Mouse (Mus musculus) myocyte (in vitro differentiated cells): Measurements from ENCODE around the gene Shld1. TPM values are rescaled to one million over a fixed set of nuclear protein-coding genes. Genes with fewer than 3 reads are reported as not detected.

Source experiments
- H3K27me3 ChIP-seq: one replicate; pipeline ENCODE4 v1.6.1; 2011; ENCODE audit not compliant: control insufficient read depth, insufficient read depth, insufficient read length
- H3K36me3 ChIP-seq: one replicate; pipeline ENCODE4 v1.6.1; 2011; ENCODE audit not compliant: control insufficient read depth, insufficient read depth
- H3K4me2 ChIP-seq: one replicate; pipeline ENCODE4 v1.6.1; 2011; ENCODE audit warnings: low read depth, control low read depth
- H3K4me3 ChIP-seq: one replicate; pipeline ENCODE4 v1.5.1; 2011; ENCODE audit warnings: mild to moderate bottlenecking, control low read depth, moderate library complexity
- H3K79me2 ChIP-seq: one replicate; pipeline ENCODE4 v1.6.1; 2011; ENCODE audit not compliant: control insufficient read depth, insufficient read depth
- H3ac ChIP-seq: one replicate; pipeline ENCODE4 v1.6.1; 2011; ENCODE audit not compliant: control insufficient read depth, insufficient read length
- CEBPB ChIP-seq: IDR thresholded peaks from 2 replicates; pipeline ENCODE4 v1.6.1; 2011; ENCODE audit warnings: mild to moderate bottlenecking, moderate library complexity; ENCODE audit not compliant: poor library complexity, insufficient read depth, severe bottlenecking
- E2F4 ChIP-seq: IDR thresholded peaks from one replicate; pipeline ENCODE4 v1.6.1; 2011; ENCODE audit warnings: mild to moderate bottlenecking, control low read depth, moderate library complexity; ENCODE audit not compliant: insufficient read depth
- MAX ChIP-seq: IDR thresholded peaks from one replicate; pipeline ENCODE4 v1.6.1; 2011; ENCODE audit warnings: low read depth, mild to moderate bottlenecking, control low read depth
- MYOD1 ChIP-seq, 3 experiments: IDR thresholded peaks; one replicate each; pipeline ENCODE4 v1.6.1; 2011; ENCODE audit warnings: control low read depth in 2 of 3, low read depth in 2 of 3, mild to moderate bottlenecking in 2 of 3, moderate library complexity in 1 of 3; ENCODE audit not compliant: insufficient read length in 2 of 3, control insufficient read depth in 1 of 3
- MYOG ChIP-seq, 3 experiments: IDR thresholded peaks; one replicate each; pipeline ENCODE4 v1.6.1; 2011; ENCODE audit warnings: control low read depth in 2 of 3, low read depth in 2 of 3, mild to moderate bottlenecking in 2 of 3; ENCODE audit not compliant: insufficient read length in 2 of 3, control insufficient read depth in 1 of 3, insufficient read depth in 1 of 3
- POLR2A ChIP-seq: IDR thresholded peaks from one replicate; pipeline ENCODE4 v1.6.1; 2011; ENCODE audit warnings: low read depth, mild to moderate bottlenecking, control low read depth, moderate library complexity; ENCODE audit not compliant: insufficient read length
- POLR2AphosphoS2 ChIP-seq: IDR thresholded peaks from one replicate; pipeline ENCODE4 v1.6.1; 2011; ENCODE audit warnings: low read depth, control low read depth; ENCODE audit not compliant: insufficient read length
- REST ChIP-seq: IDR thresholded peaks from one replicate; pipeline ENCODE4 v1.6.1; 2011; ENCODE audit warnings: mild to moderate bottlenecking, control low read depth, moderate library complexity; ENCODE audit not compliant: insufficient read depth, insufficient read length
- SRF ChIP-seq: IDR thresholded peaks from one replicate; pipeline ENCODE4 v1.6.1; 2011; ENCODE audit warnings: low read depth; ENCODE audit not compliant: control insufficient read depth, insufficient read length
- TCF12 ChIP-seq: IDR thresholded peaks from one replicate; pipeline ENCODE4 v1.6.1; 2011; ENCODE audit warnings: mild to moderate bottlenecking, control low read depth; ENCODE audit not compliant: poor library complexity, insufficient read depth, severe bottlenecking
- TCF3 ChIP-seq: IDR thresholded peaks from one replicate; pipeline ENCODE4 v1.6.1; 2011; ENCODE audit warnings: low read depth, control low read depth; ENCODE audit not compliant: insufficient read length
- USF1 ChIP-seq: IDR thresholded peaks from one replicate; pipeline ENCODE4 v1.6.1; 2011; ENCODE audit warnings: low read depth, mild to moderate bottlenecking, control low read depth, moderate library complexity
- polyA plus RNA-seq: library from polyadenylated mRNA; unstranded; fragments of >200 nt; fragmentation: generic; extraction: Trizol; gene quantifications from one replicate; pipeline ENCODE4 v1.2.1, GENCODE M21; 2012; ENCODE audit warnings: missing spikeins

The Shld1 gene
- polyA plus RNA-seq, 1 experiment = 5.1 TPM

- Histone ChIP-seq H3K79me2 (no peaks in the 10 kb centered on the region), H3ac (no peak overlapping the region), H3K27me3 (no peaks in the 10 kb centered on the region), H3K4me2 (no peak overlapping the region), H3K36me3 (no peaks in the 10 kb centered on the region), H3K4me3 (no peak overlapping the region)
- TF ChIP-seq POLR2AphosphoS2 (no peak), POLR2A (no peak), CEBPB (no peak), TCF3 (no peak), REST (no peak), MAX (no peak), USF1 (no peak), MYOG (IDR thresholded peaks at IDR 0.05; ENCODE audit: control insufficient read depth in 1 of 3, insufficient read depth in 1 of 3, insufficient read length in 2 of 3, low read depth in 2 of 3) (no peak), SRF (no peak), MYOD1 (IDR thresholded peaks at IDR 0.05; ENCODE audit: control insufficient read depth in 1 of 3, insufficient read length in 2 of 3, low read depth in 2 of 3) (no peak), E2F4 (no peak), TCF12 (no peak)
Observed at GRCm38 (mm10) chr2:132654834-132655495, 31.8 kb upstream of the Shld1 start.

GRCm38 (mm10) chr2:132657186-132657585 lies 29.5 kb upstream of the Shld1 start:
- TF ChIP-seq POLR2A (no peak), MYOD1 (IDR thresholded peaks at IDR 0.05; ENCODE audit: control insufficient read depth in 1 of 3, insufficient read length in 2 of 3, low read depth in 2 of 3) (no peak), USF1 (no peak), MAX (no peak), POLR2AphosphoS2 (no peak), MYOG (IDR thresholded peaks at IDR 0.05; ENCODE audit: control insufficient read depth in 1 of 3, insufficient read depth in 1 of 3, insufficient read length in 2 of 3, low read depth in 2 of 3) (no peak), SRF (no peak), TCF3 (no peak), CEBPB (no peak), TCF12 (no peak), REST (no peak), E2F4 (no peak)
- Histone ChIP-seq H3ac (no peak overlapping the region), H3K4me2 (no peak overlapping the region), H3K27me3 (no peaks in the 10 kb centered on the region), H3K79me2 (no peaks in the 10 kb centered on the region), H3K36me3 (no peaks in the 10 kb centered on the region), H3K4me3 (no peak overlapping the region)

GRCm38 (mm10) chr2:132658412-132659120 lies 28.2 kb upstream of the Shld1 start:
- no peaks in the 10 kb centered on the region for H3K36me3 ChIP-seq
- no peak overlapping the region for H3K4me3 ChIP-seq
- H3K4me2 ChIP-seq = no peak overlapping the region
- H3K27me3 ChIP-seq = no peaks in the 10 kb centered on the region
- no peak overlapping the region for H3ac ChIP-seq
- no peaks in the 10 kb centered on the region for H3K79me2 ChIP-seq
- no peak for TF ChIP-seq MAX
- TF ChIP-seq MYOG (IDR thresholded peaks at IDR 0.05; ENCODE audit: control insufficient read depth in 1 of 3, insufficient read depth in 1 of 3, insufficient read length in 2 of 3, low read depth in 2 of 3) = no peak
- TF ChIP-seq TCF12 = no peak
- TF ChIP-seq REST = no peak
- TF ChIP-seq POLR2AphosphoS2 = no peak
- TF ChIP-seq POLR2A = no peak
- no peak for TF ChIP-seq TCF3
- no peak for TF ChIP-seq CEBPB
- TF ChIP-seq SRF = no peak
- TF ChIP-seq MYOD1 (IDR thresholded peaks at IDR 0.05; ENCODE audit: control insufficient read depth in 1 of 3, insufficient read length in 2 of 3, low read depth in 2 of 3) = no peak
- TF ChIP-seq E2F4 = no peak
- no peak for TF ChIP-seq USF1

GRCm38 (mm10) chr2:132669091-132669490 lies 17.6 kb upstream of the Shld1 start:
- Histone ChIP-seq H3K4me2 (no peak overlapping the region), H3K79me2 (no peaks in the 10 kb centered on the region), H3K4me3 (no peak overlapping the region), H3K27me3 (no peaks in the 10 kb centered on the region), H3ac (no peak overlapping the region), H3K36me3 (no peaks in the 10 kb centered on the region)
- no peak for TF ChIP-seq REST
- no peak for TF ChIP-seq E2F4
- TF ChIP-seq POLR2A = no peak
- TF ChIP-seq SRF = no peak
- TF ChIP-seq POLR2AphosphoS2 = no peak
- TF ChIP-seq USF1 = no peak
- no peak for TF ChIP-seq TCF3
- no peak for TF ChIP-seq MYOD1 (IDR thresholded peaks at IDR 0.05; ENCODE audit: control insufficient read depth in 1 of 3, insufficient read length in 2 of 3, low read depth in 2 of 3)
- TF ChIP-seq MYOG (IDR thresholded peaks at IDR 0.05; ENCODE audit: control insufficient read depth in 1 of 3, insufficient read depth in 1 of 3, insufficient read length in 2 of 3, low read depth in 2 of 3) = no peak
- TF ChIP-seq TCF12 = no peak
- no peak for TF ChIP-seq MAX
- no peak for TF ChIP-seq CEBPB
